In genomic region chr5:66877066-66877465, GRCm38 (mm10) we compare ENCODE assay signal across 19 mouse cellular contexts.
DNase-seq lines count a peak whose midpoint lies in the region.
"Had no signal": no experiment of that assay in that cellular context is flagged by ENCODE, and none has a peak within 500 bp of the region (broad histone marks: within the 10 kb centered on the region; RNA-seq: fewer than 3 reads in every experiment).

No protein-coding gene starts in this region.

- no peaks in the 10 kb centered on the region for H3K9me3 ChIP-seq in embryonic facial prominence, embryonic 10.5 days
- H3K9me3 ChIP-seq: embryonic facial prominence, embryonic 15.5 days; forebrain, embryonic 10.5 days; heart, embryonic 10.5 days; hindbrain, embryonic 13.5 days had no signal

- 76% methylated on average over 5 of the region's 5 CpGs for WGBS in embryonic facial prominence, embryonic 10.5 days

- peaks cover 21% of the 10 kb centered on the region for H3K4me1 ChIP-seq in embryonic facial prominence, embryonic 10.5 days

- peak; percentile 26 for DNase-seq in kidney, postnatal 10 days
- DNase-seq in kidney, adult 11 months, result no peak
- peak; percentile 46 to 67 for DNase-seq in adrenal gland, adult 18-20 months (ENCODE audit: low spot score in 2 of 2)
- DNase-seq in adrenal gland, postnatal 14 days, result peak; percentile 87
- DNase-seq in embryonic facial prominence, embryonic 10.5 days (ENCODE audit: low spot score), result no peak
- no peak for DNase-seq in layer of hippocampus, postnatal 10 days (ENCODE audit: low spot score in 2 of 2)
- no peak for DNase-seq in neural tube, embryonic 10.5 days (ENCODE audit: extremely low spot score, low spot score)
- no peak for DNase-seq in cerebellum, adult 8-10 months
- DNase-seq: cerebellum, adult 18-20 months; cerebellum, postnatal 10 days; gastrocnemius, postnatal 36 days; heart, adult 18-20 months; heart, postnatal 10 days had no signal

- H3K27me3 ChIP-seq in embryonic facial prominence, embryonic 10.5 days (replicated peaks; ENCODE audit: low read depth, poor library complexity, severe bottlenecking), result no peaks in the 10 kb centered on the region
- H3K27me3 ChIP-seq: embryonic facial prominence, embryonic 15.5 days; hindbrain, embryonic 13.5 days had no signal

- 0 out of 2 replicates have a peak overlapping the region, but pooled peaks have one; percentile 35 for H3K27ac ChIP-seq in embryonic facial prominence, embryonic 10.5 days (replicated peaks)
- H3K27ac ChIP-seq: embryonic facial prominence, embryonic 15.5 days; heart, embryonic 10.5 days; hindbrain, embryonic 13.5 days; hindbrain, postnatal 0 days had no signal

- no peaks in the 10 kb centered on the region for H3K36me3 ChIP-seq in embryonic facial prominence, embryonic 10.5 days (replicated peaks)
- H3K36me3 ChIP-seq: embryonic facial prominence, embryonic 15.5 days; forebrain, embryonic 10.5 days; heart, embryonic 10.5 days; hindbrain, embryonic 13.5 days had no signal

- no peak overlapping the region for H3K4me3 ChIP-seq in embryonic facial prominence, embryonic 10.5 days
- H3K4me3 ChIP-seq: embryonic facial prominence, embryonic 15.5 days; erythroblast, embryonic 14.5 days; forebrain, embryonic 10.5 days; heart, embryonic 10.5 days; hindbrain, embryonic 13.5 days had no signal

Comparison
In these comparisons a context has a peak if more than half of its experiments do, and no peak if none do; other contexts are left out.
1. DNase-seq: peak in kidney, postnatal 10 days (single experiment), adrenal gland, adult 18-20 months (2 of 2) and adrenal gland, postnatal 14 days (single experiment); none in kidney, adult 11 months (single experiment), embryonic facial prominence, embryonic 10.5 days (single experiment), layer of hippocampus, postnatal 10 days (0 of 2), neural tube, embryonic 10.5 days (single experiment) and cerebellum, adult 8-10 months (single experiment).